ENCODE assay signal across 16 mouse cellular contexts in genomic region chr4:45540151-45540933, GRCm38 (mm10). TPM values are rescaled to one million over a fixed set of nuclear protein-coding genes. Genes with fewer than 3 reads are reported as not detected.
DNase-seq lines count a peak whose midpoint lies in the region; ATAC-seq and TF ChIP-seq lines count a peak whose summit lies in the region.
"Had no signal": no experiment of that assay in that cellular context is flagged by ENCODE, and none has a peak within 500 bp of the region (broad histone marks: within the 10 kb centered on the region; RNA-seq: fewer than 3 reads in every experiment).

No protein-coding gene starts in this region.

- H3K9me3 ChIP-seq in forebrain, embryonic 11.5 days (ENCODE audit: control insufficient read depth, low read length), result no peaks in the 10 kb centered on the region
- H3K9me3 ChIP-seq in forebrain, embryonic 10.5 days, result no peaks in the 10 kb centered on the region
- no peaks in the 10 kb centered on the region for H3K9me3 ChIP-seq in forebrain, embryonic 13.5 days (replicated peaks)
- no peaks in the 10 kb centered on the region for H3K9me3 ChIP-seq in hindbrain, embryonic 11.5 days (ENCODE audit: control insufficient read depth, low read length)

- no peak overlapping the region for H3K4me3 ChIP-seq in forebrain, embryonic 11.5 days (ENCODE audit: low read depth, low read length)
- H3K4me3 ChIP-seq in forebrain, embryonic 10.5 days, result no peak overlapping the region
- H3K4me3 ChIP-seq in forebrain, embryonic 13.5 days, result no peak overlapping the region
- H3K4me3 ChIP-seq in myocyte, result no peak overlapping the region
- no peak overlapping the region for H3K4me3 ChIP-seq in hindbrain, embryonic 11.5 days (ENCODE audit: low read depth, low read length)

- no peak overlapping the region for H3K4me2 ChIP-seq in forebrain, embryonic 11.5 days (ENCODE audit: low read depth, low read length, severe bottlenecking)
- no peak overlapping the region for H3K4me2 ChIP-seq in forebrain, embryonic 13.5 days
- no peak overlapping the region for H3K4me2 ChIP-seq in myocyte (ENCODE audit: low read depth)
- H3K4me2 ChIP-seq in hindbrain, embryonic 11.5 days (replicated peaks; ENCODE audit: low read depth, low read length), result no peak overlapping the region
- H3K4me2 ChIP-seq: liver, embryonic 11.5 days; lung, embryonic 14.5 days had no signal

- no peak for ATAC-seq in forebrain, embryonic 11.5 days (replicated peaks; ENCODE audit: low FRiP score)
- ATAC-seq in forebrain, embryonic 13.5 days, result peak; percentile 55; the same call in 1 of the 2 replicates
- no peak for ATAC-seq in hindbrain, embryonic 11.5 days (ENCODE audit: low FRiP score)
- ATAC-seq: intestine, embryonic 16.5 days; Patski had no signal

- H3K79me2 ChIP-seq in myocyte (ENCODE audit: control insufficient read depth, insufficient read depth), result no peaks in the 10 kb centered on the region

- no peaks in the 10 kb centered on the region for H3K36me3 ChIP-seq in forebrain, embryonic 11.5 days (ENCODE audit: control insufficient read depth, insufficient read depth, low read length)
- no peaks in the 10 kb centered on the region for H3K36me3 ChIP-seq in forebrain, embryonic 10.5 days (replicated peaks)
- H3K36me3 ChIP-seq in forebrain, embryonic 13.5 days (ENCODE audit: poor library complexity, severe bottlenecking), result no peaks in the 10 kb centered on the region
- no peaks in the 10 kb centered on the region for H3K36me3 ChIP-seq in myocyte (ENCODE audit: control insufficient read depth, insufficient read depth)
- no peaks in the 10 kb centered on the region for H3K36me3 ChIP-seq in hindbrain, embryonic 11.5 days (ENCODE audit: control insufficient read depth, insufficient read depth, low read length)

- no peaks in the 10 kb centered on the region for H3K27me3 ChIP-seq in forebrain, embryonic 11.5 days (ENCODE audit: control insufficient read depth, insufficient read depth, low read length)
- H3K27me3 ChIP-seq in forebrain, embryonic 10.5 days (ENCODE audit: poor library complexity, severe bottlenecking), result no peaks in the 10 kb centered on the region
- H3K27me3 ChIP-seq in forebrain, embryonic 13.5 days, result 0 out of 2 replicates have a peak, but pooled peaks cover 3% of the 10 kb centered on the region
- H3K27me3 ChIP-seq in myocyte (ENCODE audit: control insufficient read depth, insufficient read depth, insufficient read length), result no peaks in the 10 kb centered on the region
- no peaks in the 10 kb centered on the region for H3K27me3 ChIP-seq in hindbrain, embryonic 11.5 days (ENCODE audit: control insufficient read depth, insufficient read depth, low read length)
- H3K27me3 ChIP-seq: Patski had no signal

- intact Hi-C loops in left cerebral cortex, postnatal 4 days (cut with DNase I), result no loop called here

- H3ac ChIP-seq in myocyte (ENCODE audit: control insufficient read depth, insufficient read length), result no peak overlapping the region

- H3K4me1 ChIP-seq in forebrain, embryonic 11.5 days (replicated peaks; ENCODE audit: control insufficient read depth, insufficient read depth, low read length), result peaks cover 6% of the 10 kb centered on the region; the same call in 1 of the 2 replicates
- peaks cover 13% of the 10 kb centered on the region for H3K4me1 ChIP-seq in forebrain, embryonic 10.5 days
- H3K4me1 ChIP-seq in forebrain, embryonic 13.5 days, result peaks cover 16% of the 10 kb centered on the region
- H3K4me1 ChIP-seq in hindbrain, embryonic 11.5 days (replicated peaks; ENCODE audit: control insufficient read depth, insufficient read depth, low read length), result no peaks in the 10 kb centered on the region

- TF ChIP-seq POLR2A in myocyte (IDR thresholded peaks at IDR 0.05; ENCODE audit: insufficient read length, low read depth), result no peak

- 0 out of 2 replicates have a peak overlapping the region, but pooled peaks have one; percentile 8 for H3K9ac ChIP-seq in forebrain, embryonic 11.5 days (ENCODE audit: low read length)
- H3K9ac ChIP-seq in forebrain, embryonic 13.5 days, result no peak overlapping the region
- no peak overlapping the region for H3K9ac ChIP-seq in hindbrain, embryonic 11.5 days (ENCODE audit: low read depth, low read length)
- H3K9ac ChIP-seq: lung, embryonic 14.5 days had no signal

- DNase-seq in forebrain, embryonic 11.5 days (ENCODE audit: low spot score), result no peak
- no peak for DNase-seq in forebrain, embryonic 10.5 days (ENCODE audit: extremely low spot score, low spot score)
- DNase-seq in left cerebral cortex, postnatal 4 days, result peak; percentile 37
- no peak for DNase-seq in left cerebral cortex, adult 9 months (ENCODE audit: low spot score in 2 of 2)
- no peak for DNase-seq in layer of hippocampus, adult 8-10 months (ENCODE audit: low spot score in 2 of 2)
- DNase-seq in hindbrain, embryonic 11.5 days (ENCODE audit: low spot score), result no peak
- DNase-seq: cerebellum, adult 11-12 months; heart, postnatal 36 days; lung, embryonic 14.5 days; thymus, adult 2 months had no signal

- no peak overlapping the region for H3K27ac ChIP-seq in forebrain, embryonic 11.5 days (ENCODE audit: low read depth, low read length)
- no peak overlapping the region for H3K27ac ChIP-seq in forebrain, embryonic 10.5 days
- H3K27ac ChIP-seq in forebrain, embryonic 13.5 days, result peak overlapping the region; percentile 57
- H3K27ac ChIP-seq in hindbrain, embryonic 11.5 days (ENCODE audit: low read depth, low read length), result no peak overlapping the region
- H3K27ac ChIP-seq: kidney, postnatal 0 days had no signal

- WGBS in forebrain, embryonic 11.5 days, result 55% methylated on average over 15 of the region's 15 CpGs
- WGBS in forebrain, embryonic 10.5 days, result 69% methylated on average over 15 of the region's 15 CpGs
- 35% methylated on average over 15 of the region's 15 CpGs for WGBS in forebrain, embryonic 13.5 days
- 85% methylated on average over 15 of the region's 15 CpGs for WGBS in hindbrain, embryonic 11.5 days

TF ChIP-seq in myocyte, 11 proteins besides CTCF, POLR2A, EP300 and RAD21:
- no peak for TF ChIP-seq E2F4 (IDR thresholded peaks at IDR 0.05; ENCODE audit: insufficient read depth)
- TF ChIP-seq MYOG (IDR thresholded peaks at IDR 0.05; ENCODE audit: control insufficient read depth in 1 of 3, insufficient read depth in 1 of 3, insufficient read length in 2 of 3, low read depth in 2 of 3), result peak; percentile 41 to 75 (median 69)
- TF ChIP-seq MYOD1 (IDR thresholded peaks at IDR 0.05; ENCODE audit: control insufficient read depth in 1 of 3, insufficient read length in 2 of 3, low read depth in 2 of 3), result peak in 2 of 3 experiments; percentile 70 to 78

RNA-seq across cellular contexts. Expression of gene Shb, which starts 8.1 kb away (rescaled TPM):
- 8.2 and 9.7 TPM in 2 replicates for polyA plus RNA-seq in forebrain, embryonic 11.5 days (2014; fragmentation: Nextera tagmentation; extraction: Ambion mirVana)
- polyA plus RNA-seq in forebrain, embryonic 10.5 days (2016; fragmentation: Nextera tagmentation; extraction: Ambion mirVana), result 2.8 and 3.0 TPM in 2 replicates
- 10 to 100 TPM; 23.0 to 25.6 TPM for total RNA-seq in left cerebral cortex, postnatal 4 days (2021)
- polyA plus RNA-seq in forebrain, embryonic 13.5 days (2015; fragmentation: Nextera tagmentation; extraction: Ambion mirVana), result 6.5 and 7.2 TPM in 2 replicates
- 46.3 TPM for polyA plus RNA-seq in myocyte (2012; fragmentation: generic; extraction: Trizol)
- total RNA-seq in layer of hippocampus, adult 8-10 months (2022), result 10 to 100 TPM; 13.1 to 18.1 (median 14.1) TPM
- 4.2 and 6.2 TPM in 2 replicates for polyA plus RNA-seq in hindbrain, embryonic 11.5 days (2014; fragmentation: Nextera tagmentation; extraction: Ambion mirVana)
